Mouse (Mus musculus) frontal cortex, adult (tissue): ENCODE data around the gene Trip4.
"Not testable (repeated sequence)": the region's sequence is repeated elsewhere in the genome, so short reads cannot be mapped to it uniquely, and the experiment has no call there.

Experiments used
- ATAC-seq: cut with Nextera tagmentation; 2 replicates; pipeline ENCODE4 v1.9.2; 2017; ENCODE audit warnings: mild to moderate bottlenecking, moderate library complexity, mixed read lengths; ENCODE audit not compliant: low TSS enrichment

Trip4 gene

DNA sequence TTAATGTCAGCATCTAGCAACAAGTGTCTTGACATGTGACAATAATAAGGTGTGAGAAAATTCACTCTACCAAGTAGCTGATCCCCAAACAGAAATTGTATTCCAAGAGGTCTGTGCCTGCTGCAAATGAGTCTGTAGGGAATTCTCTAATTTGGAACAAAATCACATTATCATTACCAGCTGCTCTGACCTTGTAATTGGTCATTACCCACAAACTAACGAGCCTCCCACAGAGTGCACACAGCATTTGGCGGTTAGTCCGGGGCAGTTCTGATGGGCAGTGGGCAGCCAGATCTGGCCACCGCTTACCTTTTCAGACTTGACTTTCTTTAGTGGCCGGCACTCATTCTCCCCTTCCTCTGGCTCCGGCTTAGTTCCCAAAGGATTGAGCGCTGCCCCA is 114.3 kb downstream of the Trip4 start:
- no peak for ATAC-seq

DNA sequence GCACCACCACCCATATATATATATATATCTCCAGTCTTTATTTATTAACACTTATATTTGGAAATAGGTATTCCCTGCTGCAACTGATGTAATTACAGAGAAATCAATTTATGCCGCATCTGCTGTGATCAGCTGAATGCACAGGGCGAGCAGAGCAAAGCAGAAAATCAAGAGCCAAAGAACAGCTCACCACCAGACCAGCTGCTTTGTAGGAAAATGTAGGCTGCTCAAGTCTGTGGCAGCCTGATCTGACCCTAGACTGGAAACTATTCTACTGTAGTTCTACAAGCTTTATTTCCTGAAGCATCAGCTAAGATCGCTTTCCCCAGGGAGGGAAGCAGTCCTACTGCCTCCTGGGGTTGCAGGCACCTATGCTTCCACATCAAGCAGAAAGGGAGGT is 115.1 kb downstream of the Trip4 start:
- peak; percentile 45; the same call in 1 of the 2 replicates for ATAC-seq

DNA sequence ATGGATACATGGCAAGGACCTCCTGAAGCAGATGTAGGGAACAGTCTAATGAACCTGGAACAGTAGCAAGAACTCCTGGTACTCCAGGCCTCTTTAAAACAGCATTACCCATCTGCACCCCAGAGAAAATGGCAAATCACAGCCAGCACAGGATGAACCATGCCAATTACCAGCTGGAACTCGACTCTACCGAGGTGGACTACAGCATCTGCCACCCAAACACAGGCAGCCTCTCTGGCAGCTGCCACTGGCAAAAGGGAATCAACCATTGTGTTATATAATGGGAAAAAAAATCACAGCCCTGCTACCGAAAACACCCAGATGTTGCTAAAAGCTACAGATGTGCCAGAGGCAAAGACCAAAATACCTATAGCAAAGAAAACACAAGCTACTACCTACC is 115.5 kb downstream of the Trip4 start:
- peak; percentile 64; the same call in 1 of the 2 replicates for ATAC-seq

DNA sequence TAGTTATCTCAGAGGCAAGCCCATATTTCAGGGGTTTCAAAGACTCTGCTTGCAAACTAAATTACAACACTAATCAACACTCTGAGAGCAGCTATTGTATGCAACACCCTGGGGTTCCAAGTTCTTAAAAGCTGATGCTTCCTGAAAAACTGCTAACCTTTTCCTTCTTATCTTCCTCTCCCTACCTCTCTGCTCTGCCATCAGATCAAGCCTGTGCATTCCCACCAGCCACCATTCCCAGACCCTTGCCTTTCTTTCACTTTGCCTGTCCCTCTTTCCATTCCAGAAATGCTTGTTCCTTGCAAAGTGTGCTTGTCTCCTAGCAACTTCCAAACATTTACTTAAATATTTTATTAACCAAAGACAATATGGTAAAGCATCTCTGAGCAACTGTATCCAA is 116.7 kb downstream of the Trip4 start:
- ATAC-seq: no peak

DNA sequence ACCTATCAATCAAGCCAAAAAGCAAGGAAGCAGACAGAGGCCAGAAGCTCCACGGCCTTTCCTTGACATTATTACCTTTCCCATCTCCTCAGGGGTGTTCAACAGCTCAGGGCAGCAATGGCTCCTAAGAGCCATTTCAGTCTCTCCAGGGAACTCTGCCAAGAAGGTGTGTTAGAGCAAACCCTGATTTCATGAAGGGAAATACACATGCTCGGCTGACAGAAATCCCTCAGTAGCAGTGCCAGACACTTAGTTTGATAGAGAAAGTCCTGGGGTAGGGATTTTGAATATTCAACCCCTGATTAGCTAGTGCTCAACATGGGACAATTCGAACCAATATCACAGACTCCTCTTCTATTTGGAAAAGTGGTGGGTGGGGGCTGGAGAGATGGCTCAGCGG is 117.5 kb downstream of the Trip4 start:
- ATAC-seq: no peak

DNA sequence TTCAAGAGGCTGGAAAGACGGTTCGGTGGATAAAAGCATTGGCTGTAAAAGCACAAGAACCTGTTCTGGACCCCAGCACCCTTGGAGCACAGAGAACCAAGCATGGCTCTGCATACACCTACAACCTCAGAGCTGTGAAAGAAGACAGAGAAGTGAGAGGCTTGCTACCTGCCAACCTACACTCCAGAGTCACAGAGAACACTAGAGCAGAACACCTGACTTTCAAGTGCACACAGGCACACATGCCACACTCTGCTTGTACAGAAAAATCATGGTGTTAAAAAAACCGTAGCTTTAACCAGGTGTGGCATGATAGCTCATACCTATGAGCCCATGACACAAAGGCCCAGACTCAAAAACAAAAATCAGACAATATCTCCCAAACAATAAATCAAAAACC is 118.8 kb downstream of the Trip4 start:
- no peak for ATAC-seq

DNA sequence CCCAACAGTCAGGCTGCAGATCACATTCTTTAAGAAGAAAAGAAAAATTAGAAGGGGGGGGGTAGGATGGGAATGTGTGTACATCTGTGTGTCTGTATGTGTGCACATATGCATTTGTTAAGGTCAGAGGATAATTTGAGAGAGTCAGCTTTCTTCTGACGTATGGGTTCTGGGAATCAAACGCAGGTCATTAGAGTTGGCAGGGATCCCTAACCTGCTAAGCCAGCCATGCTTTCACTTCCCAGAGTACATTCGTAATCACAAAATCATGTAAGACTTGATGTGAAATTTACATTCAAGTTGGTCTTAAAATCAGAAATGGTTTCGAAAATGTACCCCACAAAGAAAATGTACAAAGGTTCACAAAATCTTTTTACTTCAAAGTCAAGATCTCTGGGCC is 120.0 kb downstream of the Trip4 start:
- no peak for ATAC-seq

DNA sequence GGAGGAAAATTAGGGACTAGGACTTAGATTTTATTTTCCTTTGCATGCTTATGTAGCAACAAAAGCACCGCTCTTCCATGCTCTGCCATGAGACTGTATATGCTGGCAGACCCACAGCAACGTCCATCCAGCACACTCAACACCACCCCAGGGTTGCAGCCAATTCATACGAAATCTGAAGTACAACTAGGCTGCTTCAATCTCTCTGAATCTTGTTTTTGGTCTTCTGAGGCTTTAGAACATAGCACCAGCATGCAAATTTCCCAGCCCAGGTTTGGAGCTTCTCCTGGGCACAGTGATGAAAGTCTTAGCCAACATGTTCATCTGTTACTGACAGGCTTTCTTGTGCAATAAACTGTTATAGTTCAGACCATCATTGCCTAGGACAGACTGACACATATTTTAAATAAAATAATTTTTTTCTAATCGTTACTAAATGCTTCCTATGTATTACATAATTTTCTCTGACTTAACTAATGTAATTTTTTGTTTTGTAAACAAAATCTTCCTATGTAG is 120.7 kb downstream of the Trip4 start:
- peak; percentile 20; the same call in 1 of the 2 replicates for ATAC-seq

DNA sequence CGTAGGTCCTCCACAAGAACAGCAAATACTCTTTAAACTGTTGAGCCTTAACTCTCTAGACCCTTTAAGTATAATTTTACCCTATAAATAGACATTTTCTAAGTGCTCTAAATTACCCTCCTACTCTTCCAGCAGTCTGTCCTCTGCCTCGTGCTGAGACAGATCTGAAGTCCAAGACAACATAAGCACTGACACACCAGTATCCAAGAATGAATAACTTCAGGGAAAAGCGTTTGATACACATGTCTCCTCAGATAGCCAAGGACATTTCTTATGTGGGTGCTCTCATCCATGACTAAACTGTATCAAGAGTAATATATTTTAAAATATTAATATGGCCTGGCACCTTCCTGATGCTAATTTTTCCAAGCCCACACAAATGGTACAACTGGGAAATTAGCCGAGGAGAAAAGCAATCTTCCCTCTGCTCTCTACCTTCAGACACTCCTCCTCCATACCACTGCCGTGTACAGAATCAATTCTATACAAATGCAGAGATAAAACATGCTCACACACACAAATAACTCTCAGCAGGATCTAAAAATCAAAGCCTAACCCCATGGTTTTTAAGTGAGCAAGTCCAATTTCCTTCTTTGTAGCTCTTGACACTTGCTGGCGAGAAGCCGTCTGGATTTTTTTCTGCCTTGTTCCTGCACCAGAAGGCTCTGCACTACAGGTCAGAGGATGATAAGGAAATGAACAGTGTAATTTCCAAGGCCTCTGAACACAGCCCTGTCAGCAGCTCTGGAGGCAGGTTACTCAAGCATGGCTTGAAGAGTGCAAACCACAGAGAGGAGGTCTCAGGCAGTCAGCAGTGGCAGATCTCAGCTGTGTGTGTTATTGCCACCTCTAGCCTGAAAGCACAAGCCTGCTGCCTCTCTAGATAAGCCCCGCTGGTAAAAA is 121.5 kb downstream of the Trip4 start:
- peak; percentile 38; the same call in 1 of the 2 replicates for ATAC-seq

DNA sequence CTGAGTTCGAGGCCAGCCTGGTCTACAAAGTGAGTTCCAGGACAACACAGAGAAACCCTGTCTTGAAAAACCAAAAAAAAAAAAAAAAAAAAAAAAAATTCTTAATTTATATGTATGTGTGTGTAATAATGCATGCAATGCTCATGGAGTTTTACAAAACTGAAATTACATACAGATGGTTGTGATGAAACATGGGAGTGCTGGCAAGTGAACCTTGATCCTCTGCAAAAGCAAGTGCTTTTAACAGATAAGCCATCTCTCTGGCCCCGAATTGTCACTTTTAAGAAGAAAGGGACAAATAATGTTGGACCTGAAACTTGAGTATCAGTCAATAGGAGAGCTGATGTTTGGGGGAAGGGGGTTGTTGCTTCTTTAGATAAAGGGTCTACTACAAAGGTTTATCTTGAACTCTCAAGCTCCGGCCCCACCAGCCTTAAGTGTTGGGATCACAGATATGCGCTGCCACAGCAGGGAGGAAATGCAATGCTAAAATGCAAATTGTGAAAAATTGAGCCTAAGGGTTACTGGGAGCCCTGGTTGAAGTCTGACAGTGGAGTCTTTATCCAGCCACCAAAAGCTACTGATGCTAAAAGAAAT is 122.7 kb downstream of the Trip4 start:
- no peak for ATAC-seq

DNA sequence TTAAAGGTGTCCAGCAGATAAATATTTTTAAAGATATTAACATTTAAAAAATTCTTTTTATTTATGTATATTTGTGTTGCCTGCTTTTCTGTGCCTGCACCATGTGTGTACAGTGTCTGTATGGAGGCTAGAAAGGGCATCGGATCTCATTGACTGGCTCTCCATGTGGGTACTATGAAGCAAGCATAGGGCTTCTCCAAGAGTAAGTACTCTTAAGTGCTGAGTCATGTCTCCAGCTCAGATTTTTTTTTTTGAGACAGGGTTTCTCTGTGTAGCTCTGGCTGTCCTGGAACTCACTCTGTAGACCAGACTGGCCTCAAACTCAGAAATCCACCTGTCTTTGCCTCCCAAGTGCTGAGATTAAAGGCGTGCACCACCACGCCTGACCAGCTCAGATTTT is 129.0 kb downstream of the Trip4 start:
- not testable (repeated sequence) for ATAC-seq
